Mouse (Mus musculus) ovary, postnatal 10 days (tissue): Measurements from ENCODE around the gene Golga5.

Experiments
- DNase-seq: peaks from one replicate; pipeline ENCODE4 v3.0.0; 2022; ENCODE audit warnings: low spot score

The Golga5 gene

DNA sequence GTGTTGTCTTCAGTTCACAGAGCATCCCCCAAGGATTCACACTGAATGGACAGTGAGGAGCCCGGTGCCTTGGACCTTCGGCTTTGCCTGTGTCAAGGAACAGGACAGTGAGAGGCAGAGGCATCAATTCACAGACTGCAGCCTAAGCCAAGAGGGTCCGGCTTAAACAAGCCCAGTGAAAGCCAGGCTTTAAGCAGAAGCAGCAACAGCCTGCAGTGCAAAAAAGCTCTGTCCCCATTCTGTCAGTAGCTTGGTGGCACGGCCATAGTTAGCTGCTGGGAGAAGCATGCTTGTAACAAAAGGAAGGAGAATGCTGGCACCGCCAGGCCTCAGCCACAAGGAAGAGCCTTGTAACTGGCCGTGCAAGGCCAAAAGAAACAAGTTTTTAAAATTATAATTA lies 45.2 kb downstream of the Golga5 start:
- no peak for DNase-seq

DNA sequence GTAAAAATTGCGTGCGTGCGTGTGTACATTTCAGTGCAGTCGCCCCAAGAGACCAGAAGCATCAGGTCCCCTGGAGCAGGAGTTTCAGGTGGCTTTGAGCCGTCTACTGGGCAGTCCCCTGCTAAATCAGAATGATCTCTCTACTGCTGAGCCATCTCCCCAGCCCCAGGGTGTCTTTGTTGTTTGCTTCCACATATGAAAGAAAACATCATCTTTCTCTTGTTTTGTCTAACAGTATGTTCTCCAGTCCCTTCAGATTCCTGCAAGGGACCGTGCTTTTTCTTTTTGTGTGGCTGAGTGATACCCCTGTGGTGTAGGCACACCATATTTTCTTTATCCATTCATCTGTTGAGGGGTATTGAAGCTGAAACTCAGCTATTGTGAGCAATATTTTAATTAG lies 45.8 kb downstream of the Golga5 start:
- DNase-seq, result no peak

GRCm38 (mm10) chr12:102516151-102516550 lies 47.2 kb downstream of the Golga5 start:
- no peak for DNase-seq

DNA sequence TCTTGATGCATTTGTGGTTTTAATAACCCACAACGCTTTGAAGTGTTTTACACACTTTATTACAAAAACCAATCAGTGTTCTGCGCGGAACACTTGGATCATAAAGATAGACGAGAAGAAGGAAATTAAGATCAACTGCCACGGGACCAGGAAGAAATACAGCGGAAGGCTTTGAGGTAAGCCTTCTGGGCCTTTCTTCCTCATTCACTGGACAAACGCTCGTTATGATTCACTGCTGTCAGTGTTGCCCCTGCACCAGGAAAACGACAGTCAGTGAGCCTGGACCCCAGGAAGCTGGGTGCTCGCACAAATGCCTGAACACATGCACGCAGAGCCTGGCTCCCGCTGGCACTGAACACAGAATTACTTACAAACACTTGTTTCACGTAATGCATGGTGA lies 48.7 kb downstream of the Golga5 start:
- DNase-seq, result no peak

- DNase-seq, result no peak
Measured at GRCm38 (mm10) chr12:102519929-102520720, 51.2 kb downstream of the Golga5 start.

DNA sequence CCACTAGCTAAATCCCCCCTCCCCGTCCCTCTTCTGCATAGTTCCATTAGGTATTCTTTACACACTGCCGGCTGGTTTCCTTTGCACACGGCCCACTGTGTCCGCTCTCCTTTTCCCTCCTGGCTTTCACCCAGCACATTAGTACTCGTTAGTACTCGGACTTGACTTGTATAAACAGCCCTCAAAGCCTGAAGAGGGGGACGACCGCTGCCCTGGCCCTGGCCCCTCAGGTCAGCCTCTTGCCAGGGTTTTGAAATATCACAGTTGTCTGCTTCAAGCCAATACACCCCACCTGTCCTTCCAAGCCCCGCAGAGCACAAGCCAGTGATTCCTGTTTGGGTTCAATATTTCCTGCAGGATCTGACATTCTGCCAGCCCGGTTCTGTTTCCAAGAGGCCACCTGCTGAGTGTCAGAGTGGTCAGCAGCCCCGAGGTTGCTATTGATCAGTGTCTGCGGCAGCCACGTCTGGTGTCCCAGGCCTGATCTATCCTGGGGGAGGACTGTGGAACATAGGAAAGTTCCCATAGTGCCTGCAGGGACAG lies 52.9 kb downstream of the Golga5 start:
- DNase-seq, result no peak

DNA sequence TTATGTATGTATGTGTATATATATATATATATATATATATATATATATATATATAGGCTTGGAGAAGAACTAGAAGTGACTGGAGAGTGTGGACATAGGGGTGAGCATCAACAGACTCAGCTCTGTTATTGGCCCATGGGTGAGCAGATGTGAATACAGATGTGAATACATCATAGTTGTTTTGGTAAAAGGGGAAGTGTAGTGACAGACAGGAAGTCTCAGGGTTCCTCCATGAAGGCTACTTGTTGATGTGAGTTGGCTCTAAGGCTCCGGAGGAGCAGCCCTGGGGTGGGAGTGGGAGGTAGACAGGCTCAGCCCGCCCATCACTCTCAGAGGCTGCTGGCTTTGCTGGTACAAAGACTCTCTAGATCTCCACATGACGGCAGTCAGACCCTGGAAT lies 55.3 kb downstream of the Golga5 start:
- DNase-seq, result no peak

DNA sequence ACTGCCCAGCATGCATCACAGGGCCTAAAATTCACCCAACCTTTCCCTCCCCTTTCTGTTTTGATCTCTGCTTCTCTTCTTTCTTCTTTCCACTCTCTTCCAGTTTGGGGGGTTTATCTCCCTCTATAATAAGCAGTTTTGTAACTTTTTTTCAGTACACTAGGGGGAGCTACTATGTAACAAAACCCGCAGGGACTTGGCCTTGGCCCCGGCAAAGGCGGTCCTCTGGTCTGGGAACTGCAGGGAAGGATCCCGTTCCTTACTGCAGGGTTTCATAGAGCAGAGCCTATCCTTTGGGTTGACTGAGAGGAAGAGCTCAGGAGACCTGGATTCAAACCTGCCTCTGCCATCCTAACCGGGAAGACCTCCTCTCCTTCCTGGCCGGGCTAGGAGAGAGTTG lies 55.8 kb downstream of the Golga5 start:
- no peak for DNase-seq

GRCm38 (mm10) chr12:102527989-102528388 lies 59.1 kb downstream of the Golga5 start:
- no peak for DNase-seq

GRCm38 (mm10) chr12:102535796-102536195 lies 66.9 kb downstream of the Golga5 start:
- no peak for DNase-seq

DNA sequence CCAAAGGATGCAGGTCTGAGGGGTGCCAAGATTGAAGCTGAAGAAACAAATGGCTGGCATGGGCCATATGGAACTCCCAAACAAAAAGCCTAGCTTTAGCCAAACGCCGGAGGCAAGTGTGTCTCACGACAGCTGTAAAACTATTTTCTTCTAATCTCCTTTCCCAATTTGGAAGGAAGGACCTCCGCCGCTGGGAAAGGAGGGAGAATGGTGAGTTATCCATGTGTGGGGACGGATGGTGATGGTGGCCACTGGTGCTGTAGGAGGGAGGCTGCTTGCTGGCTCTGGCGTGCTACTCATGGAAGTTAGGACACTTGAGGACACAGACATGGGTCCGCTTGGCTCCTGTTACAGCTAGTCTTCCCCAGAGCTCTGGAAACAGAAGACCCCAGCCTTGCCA lies 71.3 kb downstream of the Golga5 start:
- no peak for DNase-seq

- DNase-seq, result no peak
Measured at GRCm38 (mm10) chr12:102541168-102541567, 72.2 kb downstream of the Golga5 start.

- no peak for DNase-seq
Measured at GRCm38 (mm10) chr12:102545122-102545521, 76.2 kb downstream of the Golga5 start.
